Mouse (Mus musculus): Measurements from ENCODE around the gene Tpsb2. TPM values are rescaled to one million over a fixed set of nuclear protein-coding genes. Genes with fewer than 3 reads are reported as not detected.

Tpsb2 gene
- 1 to 10 TPM; 3.4 to 7.6 TPM for total RNA-seq (2021)
- long read RNA-seq, experiment 1, partial matches to known transcripts: 1 of 7 reads
- long read RNA-seq, experiment 1, other reads (novel, unspliced or antisense): 2 of 7 reads
- long read RNA-seq, experiment 2, partial matches to known transcripts: 2 of 5 reads
- long read RNA-seq, experiment 2, other reads (novel, unspliced or antisense): 0 of 5 reads

- no peak for DNase-seq
Measured at GRCm38 (mm10) chr17:25366005-25366404, at the start of gene Tpsb2. TSS of gene Tpsb2 (plus strand) at chr17:25366305.

GRCm38 (mm10) chr17:25318354-25318753, 47.8 kb upstream of the Tpsb2 start, which contains the start of gene Prss29:
TSS of gene Prss29 (plus strand) at chr17:25318654.
- DNase-seq: no peak

GRCm38 (mm10) chr17:25320819-25321218, 45.3 kb upstream of the Tpsb2 start:
- no peak for DNase-seq

- DNase-seq: no peak
Measured at GRCm38 (mm10) chr17:25322930-25323329, 43.2 kb upstream of the Tpsb2 start.

GRCm38 (mm10) chr17:25332321-25332720, 33.8 kb upstream of the Tpsb2 start:
- DNase-seq: no peak

GRCm38 (mm10) chr17:25333943-25334342, 32.2 kb upstream of the Tpsb2 start:
- DNase-seq: no peak

- no peak for DNase-seq
Measured at GRCm38 (mm10) chr17:25338218-25338617, 27.9 kb upstream of the Tpsb2 start.

GRCm38 (mm10) chr17:25340003-25340402, 26.1 kb upstream of the Tpsb2 start:
- DNase-seq: no peak

- no peak for DNase-seq
Measured at GRCm38 (mm10) chr17:25341490-25341889, 24.6 kb upstream of the Tpsb2 start.

GRCm38 (mm10) chr17:25345462-25345861, 20.6 kb upstream of the Tpsb2 start, which contains the start of gene Tpsab1:
TSS of gene Tpsab1 (minus strand) at chr17:25345562.
- no peak for DNase-seq

GRCm38 (mm10) chr17:25361291-25361690, 4.8 kb upstream of the Tpsb2 start:
- no peak for DNase-seq

GRCm38 (mm10) chr17:25363726-25364125, 2.4 kb upstream of the Tpsb2 start:
- no peak for DNase-seq

- no peak for DNase-seq
Measured at GRCm38 (mm10) chr17:25368973-25369372, 2.9 kb downstream of the Tpsb2 start, which contains the start of gene Tpsg1. TSS of gene Tpsg1 (plus strand) at chr17:25369273.

- no peak for DNase-seq
Measured at GRCm38 (mm10) chr17:25372491-25372890, 6.4 kb downstream of the Tpsb2 start.

GRCm38 (mm10) chr17:25374011-25374410, 7.9 kb downstream of the Tpsb2 start:
- DNase-seq: no peak

GRCm38 (mm10) chr17:25394526-25394925, 28.4 kb downstream of the Tpsb2 start:
- no peak for DNase-seq

GRCm38 (mm10) chr17:25397804-25398519, 31.9 kb downstream of the Tpsb2 start:
- DNase-seq: no peak

- no peak for DNase-seq
Measured at GRCm38 (mm10) chr17:25398520-25398838, 32.4 kb downstream of the Tpsb2 start.

GRCm38 (mm10) chr17:25400443-25400842, 34.3 kb downstream of the Tpsb2 start:
- no peak for DNase-seq

GRCm38 (mm10) chr17:25401491-25401890, 35.4 kb downstream of the Tpsb2 start:
- DNase-seq: no peak

GRCm38 (mm10) chr17:25402224-25402623, 36.1 kb downstream of the Tpsb2 start:
- no peak for DNase-seq

GRCm38 (mm10) chr17:25404190-25404589, 38.1 kb downstream of the Tpsb2 start:
- no peak for DNase-seq

- DNase-seq: peak; percentile 23
Measured at GRCm38 (mm10) chr17:25405224-25405895, 39.3 kb downstream of the Tpsb2 start.

Measured in gastrocnemius, postnatal 25 days (tissue).